Mouse (Mus musculus) neural tube, embryonic 14.5 days (tissue): ENCODE measurements around the gene Cxcr3. TPM values are rescaled to one million over a fixed set of nuclear protein-coding genes. Genes with fewer than 3 reads are reported as not detected.

Experiments
- ATAC-seq: fragments of 200-750 bp; cut with Nextera tagmentation; 2 replicates; pipeline ENCODE4 v1.8.0; 2017; ENCODE audit warnings: low read depth, mild to moderate bottlenecking, moderate TSS enrichment, moderate library complexity
- H3K27ac ChIP-seq: fragments of 300-500 bp; sonication (generic); 2 replicates; pipeline ENCODE4 v1.5.1; 2014; ENCODE audit warnings: low read depth, mild to moderate bottlenecking, control low read depth, low read length, moderate library complexity, mixed read lengths
- H3K27me3 ChIP-seq: fragments of 300-500 bp; sonication (generic); 2 replicates; pipeline ENCODE4 v1.6.1; 2014; ENCODE audit warnings: low read length; ENCODE audit not compliant: control insufficient read depth, insufficient read depth
- H3K36me3 ChIP-seq: fragments of 300-500 bp; sonication (generic); 2 replicates; pipeline ENCODE4 v1.6.1; 2014; ENCODE audit warnings: low read length, mixed read lengths; ENCODE audit not compliant: control insufficient read depth, insufficient read depth
- H3K4me1 ChIP-seq: fragments of 300-500 bp; sonication (generic); 2 replicates; pipeline ENCODE4 v1.6.1; 2014; ENCODE audit warnings: low read length; ENCODE audit not compliant: control insufficient read depth, insufficient read depth
- H3K4me2 ChIP-seq: fragments of 300-500 bp; sonication (generic); 2 replicates; pipeline ENCODE4 v1.6.1; 2014; ENCODE audit warnings: mild to moderate bottlenecking, low read depth, low read length, control low read depth
- H3K4me3 ChIP-seq: fragments of 300-500 bp; sonication (generic); 2 replicates; pipeline ENCODE4 v1.5.1; 2014; ENCODE audit warnings: low read depth, low read length, control low read depth, mixed read lengths
- H3K9ac ChIP-seq: fragments of 300-500 bp; sonication (generic); replicated peaks from 2 replicates; pipeline ENCODE4 v1.6.1; 2014; ENCODE audit warnings: low read depth, mild to moderate bottlenecking, control low read depth, low read length, mixed read lengths
- H3K9me3 ChIP-seq: fragments of 300-500 bp; sonication (generic); 2 replicates; pipeline ENCODE4 v1.6.1; 2016; ENCODE audit warnings: low read length; ENCODE audit not compliant: control insufficient read depth
- WGBS: fragments of 180-500 bp; shearing (Covaris S2); extraction: QIAGEN DNeasy Blood & Tissue Kit; methylation state at CpG from one replicate; pipeline ENCODE4 v1.1.7; 2014; 5-methylcytosine and 5-hydroxymethylcytosine counted together
- polyA plus RNA-seq: library from polyadenylated mRNA; unstranded; fragments of >200 nt; fragmentation: Nextera tagmentation; extraction: Ambion mirVana; gene quantifications from 2 replicates; pipeline ENCODE4 v1.2.1, GENCODE M21; 2014

The Cxcr3 gene
- polyA plus RNA-seq, 1 experiment from 2014 or later, result not detected

- H3K4me2 ChIP-seq, result no peak overlapping the region
- no peak overlapping the region for H3K9ac ChIP-seq
- no peak overlapping the region for H3K4me3 ChIP-seq
- no peaks in the 10 kb centered on the region for H3K4me1 ChIP-seq
- H3K27ac ChIP-seq, result peak overlapping the region; percentile 44; the same call in 1 of the 2 replicates
- H3K9me3 ChIP-seq, result no peaks in the 10 kb centered on the region
- no peaks in the 10 kb centered on the region for H3K27me3 ChIP-seq
- H3K36me3 ChIP-seq, result no peaks in the 10 kb centered on the region
- 67% methylated on average over 1 of the region's 2 CpGs for WGBS
- no peak for ATAC-seq
Observed at GRCm38 (mm10) chrX:101741064-101741433, 7.0 kb upstream of the Cxcr3 start.

GRCm38 (mm10) chrX:101740335-101741063, 6.4 kb upstream of the Cxcr3 start:
- no peaks in the 10 kb centered on the region for H3K27me3 ChIP-seq
- H3K4me3 ChIP-seq, result no peak overlapping the region
- no peak overlapping the region for H3K9ac ChIP-seq
- H3K9me3 ChIP-seq, result no peaks in the 10 kb centered on the region
- no peak overlapping the region for H3K4me2 ChIP-seq
- 0 out of 2 replicates have a peak overlapping the region, but pooled peaks have one; percentile 44 for H3K27ac ChIP-seq
- H3K4me1 ChIP-seq, result no peaks in the 10 kb centered on the region
- WGBS, result 47% methylated on average over 6 of the region's 6 CpGs
- peak; percentile 88; the same call in 1 of the 2 replicates for ATAC-seq
- H3K36me3 ChIP-seq, result no peaks in the 10 kb centered on the region

- Histone ChIP-seq H3K9me3 (no peaks in the 10 kb centered on the region), H3K36me3 (no peaks in the 10 kb centered on the region), H3K9ac (no peak overlapping the region), H3K4me1 (no peaks in the 10 kb centered on the region), H3K4me3 (no peak overlapping the region), H3K27ac (no peak overlapping the region), H3K4me2 (no peak overlapping the region), H3K27me3 (no peaks in the 10 kb centered on the region)
- ATAC-seq, result no peak
Observed at GRCm38 (mm10) chrX:101737201-101737600, 3.1 kb upstream of the Cxcr3 start.

- no peaks in the 10 kb centered on the region for H3K9me3 ChIP-seq
- 50% methylated on average over 5 of the region's 5 CpGs for WGBS
- no peak for ATAC-seq
- H3K36me3 ChIP-seq, result no peaks in the 10 kb centered on the region
- H3K4me1 ChIP-seq, result no peaks in the 10 kb centered on the region
- no peak overlapping the region for H3K4me2 ChIP-seq
- no peak overlapping the region for H3K4me3 ChIP-seq
- no peak overlapping the region for H3K27ac ChIP-seq
- H3K9ac ChIP-seq, result no peak overlapping the region
- H3K27me3 ChIP-seq, result no peaks in the 10 kb centered on the region
Observed at GRCm38 (mm10) chrX:101734981-101735380, 912 bp upstream of the Cxcr3 start.

GRCm38 (mm10) chrX:101733288-101733687, 781 bp downstream of the Cxcr3 start:
- H3K27me3 ChIP-seq, result no peaks in the 10 kb centered on the region
- no peaks in the 10 kb centered on the region for H3K36me3 ChIP-seq
- H3K4me1 ChIP-seq, result no peaks in the 10 kb centered on the region
- no peak for ATAC-seq
- no peaks in the 10 kb centered on the region for H3K9me3 ChIP-seq
- 91% methylated on average over 3 of the region's 3 CpGs for WGBS
- no peak overlapping the region for H3K27ac ChIP-seq
- H3K9ac ChIP-seq, result no peak overlapping the region
- H3K4me3 ChIP-seq, result no peak overlapping the region
- no peak overlapping the region for H3K4me2 ChIP-seq

- no peak for ATAC-seq
Observed at GRCm38 (mm10) chrX:101732644-101733043, 1.4 kb downstream of the Cxcr3 start.

GRCm38 (mm10) chrX:101730010-101730409, 4.1 kb downstream of the Cxcr3 start:
- H3K9me3 ChIP-seq, result no peaks in the 10 kb centered on the region
- no peak overlapping the region for H3K4me3 ChIP-seq
- H3K4me1 ChIP-seq, result no peaks in the 10 kb centered on the region
- H3K9ac ChIP-seq, result no peak overlapping the region
- no peak overlapping the region for H3K4me2 ChIP-seq
- no peak overlapping the region for H3K27ac ChIP-seq
- H3K36me3 ChIP-seq, result no peaks in the 10 kb centered on the region
- no peak for ATAC-seq
- H3K27me3 ChIP-seq, result no peaks in the 10 kb centered on the region

More at GRCm38 (mm10) chrX:101732644-101733043, 1.4 kb downstream of the Cxcr3 start:
- Histone ChIP-seq H3K9ac (no peak overlapping the region), H3K4me3 (no peak overlapping the region), H3K9me3 (no peaks in the 10 kb centered on the region), H3K4me2 (no peak overlapping the region), H3K27ac (no peak overlapping the region), H3K27me3 (no peaks in the 10 kb centered on the region), H3K36me3 (no peaks in the 10 kb centered on the region), H3K4me1 (no peaks in the 10 kb centered on the region)
- WGBS, result 86% methylated on average over 12 of the region's 12 CpGs

- no peak for ATAC-seq
- Histone ChIP-seq H3K27me3 (no peaks in the 10 kb centered on the region), H3K4me1 (no peaks in the 10 kb centered on the region), H3K36me3 (no peaks in the 10 kb centered on the region), H3K9me3 (no peaks in the 10 kb centered on the region), H3K9ac (no peak overlapping the region), H3K4me3 (no peak overlapping the region), H3K4me2 (no peak overlapping the region), H3K27ac (no peak overlapping the region)
- WGBS, result 58% methylated on average over 1 of the region's 1 CpGs
Observed at GRCm38 (mm10) chrX:101720401-101720800, 13.7 kb downstream of the Cxcr3 start.

- Histone ChIP-seq H3K4me2 (no peak overlapping the region), H3K36me3 (no peaks in the 10 kb centered on the region), H3K27ac (no peak overlapping the region), H3K4me3 (no peak overlapping the region), H3K9ac (no peak overlapping the region), H3K27me3 (no peaks in the 10 kb centered on the region), H3K4me1 (no peaks in the 10 kb centered on the region), H3K9me3 (no peaks in the 10 kb centered on the region)
- WGBS, result 86% methylated on average over 7 of the region's 7 CpGs
- ATAC-seq, result no peak
Observed at GRCm38 (mm10) chrX:101705111-101705510, 29.0 kb downstream of the Cxcr3 start.
